ENCODE assay signal across 25 mouse cellular contexts in genomic region chr1:58090191-58090590, GRCm38 (mm10). TPM values are rescaled to one million over a fixed set of nuclear protein-coding genes. Genes with fewer than 3 reads are reported as not detected.
DNase-seq lines count a peak whose midpoint lies in the region; ATAC-seq and TF ChIP-seq lines count a peak whose summit lies in the region.
"Had no signal": no experiment of that assay in that cellular context is flagged by ENCODE, and none has a peak within 500 bp of the region (broad histone marks: within the 10 kb centered on the region; RNA-seq: fewer than 3 reads in every experiment).

No protein-coding gene starts in this region.

- H3K9me3 ChIP-seq in limb, embryonic 12.5 days, result no peaks in the 10 kb centered on the region
- no peaks in the 10 kb centered on the region for H3K9me3 ChIP-seq in limb, embryonic 10.5 days (replicated peaks)
- H3K9me3 ChIP-seq in CH12.LX (replicated peaks; ENCODE audit: low read length), result no peaks in the 10 kb centered on the region
- H3K9me3 ChIP-seq: forebrain, embryonic 10.5 days; forebrain, embryonic 13.5 days; heart, embryonic 12.5 days; heart, embryonic 15.5 days had no signal

- TF ChIP-seq CTCF in CH12.LX (conservative IDR thresholded peaks at IDR 0.05 in 1 of 2, IDR thresholded peaks at IDR 0.05 in 1 of 2; ENCODE audit: low read depth in 2 of 2, low read length in 2 of 2), result no peak

- no peak overlapping the region for H3K4me3 ChIP-seq in limb, embryonic 12.5 days (replicated peaks)
- H3K4me3 ChIP-seq in limb, embryonic 10.5 days, result no peak overlapping the region
- no peak overlapping the region for H3K4me3 ChIP-seq in CH12.LX (replicated peaks in 1 of 3; ENCODE audit: low read depth in 2 of 3, low read length in 2 of 3, poor library complexity in 1 of 3)
- H3K4me3 ChIP-seq: forebrain, embryonic 10.5 days; forebrain, embryonic 13.5 days; gastrocnemius, adult 2 months; heart, embryonic 12.5 days; heart, embryonic 15.5 days had no signal

- no peaks in the 10 kb centered on the region for H3K4me1 ChIP-seq in limb, embryonic 12.5 days (replicated peaks)
- H3K4me1 ChIP-seq in limb, embryonic 10.5 days, result no peaks in the 10 kb centered on the region
- H3K4me1 ChIP-seq in CH12.LX (ENCODE audit: control insufficient read depth in 1 of 2, insufficient read depth in 2 of 2), result peaks cover 5 to 57% of the 10 kb centered on the region in 2 experiments
- H3K4me1 ChIP-seq: forebrain, embryonic 10.5 days; forebrain, embryonic 13.5 days; heart, embryonic 15.5 days had no signal

- TF ChIP-seq EP300 in CH12.LX (IDR thresholded peaks at IDR 0.05; ENCODE audit: low read length), result no peak

- in situ Hi-C loops in CH12.LX (cut with MboI; ENCODE audit: low pct_ligation_motif_present, low pct_unique_long_range_greater_than_20kb, low sequenced_read_pairs), result no loop called here

- TF ChIP-seq RAD21 in CH12.LX (IDR thresholded peaks at IDR 0.05; ENCODE audit: low read depth, low read length), result no peak

- dilution Hi-C loops in CH12.LX (cut with MboI; ENCODE audit: extremely low pct_ligation_motif_present, extremely low pct_unique_long_range_greater_than_20kb, low sequenced_read_pairs), result no loop called here

- H3K27ac ChIP-seq in limb, embryonic 12.5 days, result 0 out of 2 replicates have a peak overlapping the region, but pooled peaks have one; percentile 2
- no peak overlapping the region for H3K27ac ChIP-seq in limb, embryonic 10.5 days
- no peak overlapping the region for H3K27ac ChIP-seq in CH12.LX (ENCODE audit: insufficient read depth, low read depth)
- H3K27ac ChIP-seq: forebrain, embryonic 10.5 days; forebrain, embryonic 13.5 days; gastrocnemius, adult 2 months; heart, embryonic 15.5 days; hindbrain, embryonic 14.5 days; hindbrain, postnatal 0 days had no signal

- DNase-seq in heart, adult 11 months, result peak; percentile 74
- DNase-seq in heart, postnatal 10 days, result no peak
- DNase-seq in limb, embryonic 10.5 days (ENCODE audit: low spot score), result no peak
- DNase-seq in CH12.LX (ENCODE audit: extremely low read depth), result no peak
- peak; percentile 56 for DNase-seq in brain, adult 2 months (ENCODE audit: low read depth, low spot score)
- DNase-seq: adrenal gland, adult 8-10 months; adrenal gland, postnatal 25 days; cerebellum, adult 18-20 months; cerebellum, adult 9-10 months; gastrocnemius, adult 2 months; gastrocnemius, postnatal 14 days; heart, adult 18-20 months; heart, postnatal 14 days; heart, postnatal 4 days had no signal

- H3K79me2 ChIP-seq in CH12.LX (replicated peaks; ENCODE audit: control insufficient read depth, extremely low read depth, insufficient read depth, poor library complexity, severe bottlenecking), result no peaks in the 10 kb centered on the region

- no peaks in the 10 kb centered on the region for H3K36me3 ChIP-seq in limb, embryonic 12.5 days
- no peaks in the 10 kb centered on the region for H3K36me3 ChIP-seq in limb, embryonic 10.5 days
- no peaks in the 10 kb centered on the region for H3K36me3 ChIP-seq in CH12.LX (replicated peaks in 1 of 2; ENCODE audit: control insufficient read depth in 1 of 2, insufficient read depth in 1 of 2, low read length in 1 of 2)
- H3K36me3 ChIP-seq: forebrain, embryonic 10.5 days; heart, embryonic 12.5 days; heart, embryonic 15.5 days had no signal

- no peak overlapping the region for H3K9ac ChIP-seq in limb, embryonic 12.5 days (replicated peaks)
- no peak overlapping the region for H3K9ac ChIP-seq in CH12.LX (ENCODE audit: insufficient read depth, low read depth)
- H3K9ac ChIP-seq: forebrain, embryonic 13.5 days; heart, embryonic 12.5 days; heart, embryonic 15.5 days; hindbrain, embryonic 14.5 days had no signal

- H3K4me2 ChIP-seq in limb, embryonic 12.5 days, result no peak overlapping the region
- H3K4me2 ChIP-seq in CH12.LX (ENCODE audit: insufficient read depth, low read depth, poor library complexity, severe bottlenecking), result no peak overlapping the region
- H3K4me2 ChIP-seq: forebrain, embryonic 13.5 days; heart, embryonic 12.5 days; heart, embryonic 15.5 days; hindbrain, embryonic 14.5 days had no signal

- H3K27me3 ChIP-seq in limb, embryonic 12.5 days, result no peaks in the 10 kb centered on the region
- no peaks in the 10 kb centered on the region for H3K27me3 ChIP-seq in limb, embryonic 10.5 days (ENCODE audit: low read depth, poor library complexity, severe bottlenecking)
- no peaks in the 10 kb centered on the region for H3K27me3 ChIP-seq in CH12.LX (replicated peaks)
- H3K27me3 ChIP-seq: forebrain, embryonic 13.5 days; heart, embryonic 15.5 days had no signal

- WGBS in limb, embryonic 12.5 days, result 48% methylated on average over 4 of the region's 4 CpGs
- 76% methylated on average over 4 of the region's 4 CpGs for WGBS in limb, embryonic 10.5 days

- intact Hi-C loops in heart, postnatal 10 days (cut with DNase I), result no loop called here

- ATAC-seq in limb, embryonic 12.5 days (ENCODE audit: insufficient number of reproducible peaks, insufficient read depth, low FRiP score, low TSS enrichment, low read depth), result no peak
- ATAC-seq: activated CD4-positive, CD25-positive, alpha-beta regulatory T cell, adult 4 months; CD4-positive, CD25-positive, alpha-beta regulatory T cell, adult 4 months; forebrain, embryonic 13.5 days; hindbrain, postnatal 0 days; inflammation-experienced regulatory T-cells, adult 6 months had no signal

- no peak for TF ChIP-seq POLR2A in CH12.LX (IDR thresholded peaks at IDR 0.05; ENCODE audit: low read depth, low read length)

TF ChIP-seq in CH12.LX, 34 proteins besides CTCF, POLR2A, EP300 and RAD21:
- TF ChIP-seq JUND (conservative IDR thresholded peaks at IDR 0.05; ENCODE audit: low read depth, low read length) (peak; percentile 68; the same call in 1 of the 2 replicates), MAX (IDR thresholded peaks at IDR 0.05; ENCODE audit: low read length) (no peak)

RNA-seq across cellular contexts. Expression of gene Aox3, which starts 22.7 kb away (rescaled TPM):
- under 1 TPM; 0.22 to 0.47 TPM for total RNA-seq in heart, postnatal 10 days (2021)
- 0.44 and 0.64 TPM in 2 replicates for polyA plus RNA-seq in limb, embryonic 12.5 days (2016; fragmentation: Nextera tagmentation; extraction: Ambion mirVana)
- polyA plus RNA-seq in limb, embryonic 10.5 days (2016; fragmentation: Nextera tagmentation; extraction: Ambion mirVana), result 0.83 and 0.94 TPM in 2 replicates
- total RNA-seq in CH12.LX (2012; rRNA removed) (0.08 TPM in 2 replicates), CH12.LX (2014; rRNA removed) (0.08 and 0.43 TPM in 2 replicates)
- 0.14 and 0.20 TPM in 2 replicates for polyA plus RNA-seq in CH12.LX (2012; ENCODE audit: insufficient read length, low read depth)
- polyA plus RNA-seq: activated CD4-positive, CD25-positive, alpha-beta regulatory T cell, adult 4 months; CD4-positive, CD25-positive, alpha-beta regulatory T cell, adult 4 months; forebrain, embryonic 10.5 days; forebrain, embryonic 13.5 days; heart, embryonic 12.5 days; hindbrain, embryonic 11.5 days; inflammation-experienced regulatory T-cells, adult 6 months had no signal

Comparison
In these comparisons a context has a peak if more than half of its experiments do, and no peak if none do; other contexts are left out.
1. DNase-seq: peak in heart, adult 11 months (single experiment) and brain, adult 2 months (single experiment); none in heart, postnatal 10 days (0 of 2), limb, embryonic 10.5 days (single experiment) and CH12.LX (single experiment).